Mouse (Mus musculus): ENCODE data around the gene Trpm7.

DNA sequence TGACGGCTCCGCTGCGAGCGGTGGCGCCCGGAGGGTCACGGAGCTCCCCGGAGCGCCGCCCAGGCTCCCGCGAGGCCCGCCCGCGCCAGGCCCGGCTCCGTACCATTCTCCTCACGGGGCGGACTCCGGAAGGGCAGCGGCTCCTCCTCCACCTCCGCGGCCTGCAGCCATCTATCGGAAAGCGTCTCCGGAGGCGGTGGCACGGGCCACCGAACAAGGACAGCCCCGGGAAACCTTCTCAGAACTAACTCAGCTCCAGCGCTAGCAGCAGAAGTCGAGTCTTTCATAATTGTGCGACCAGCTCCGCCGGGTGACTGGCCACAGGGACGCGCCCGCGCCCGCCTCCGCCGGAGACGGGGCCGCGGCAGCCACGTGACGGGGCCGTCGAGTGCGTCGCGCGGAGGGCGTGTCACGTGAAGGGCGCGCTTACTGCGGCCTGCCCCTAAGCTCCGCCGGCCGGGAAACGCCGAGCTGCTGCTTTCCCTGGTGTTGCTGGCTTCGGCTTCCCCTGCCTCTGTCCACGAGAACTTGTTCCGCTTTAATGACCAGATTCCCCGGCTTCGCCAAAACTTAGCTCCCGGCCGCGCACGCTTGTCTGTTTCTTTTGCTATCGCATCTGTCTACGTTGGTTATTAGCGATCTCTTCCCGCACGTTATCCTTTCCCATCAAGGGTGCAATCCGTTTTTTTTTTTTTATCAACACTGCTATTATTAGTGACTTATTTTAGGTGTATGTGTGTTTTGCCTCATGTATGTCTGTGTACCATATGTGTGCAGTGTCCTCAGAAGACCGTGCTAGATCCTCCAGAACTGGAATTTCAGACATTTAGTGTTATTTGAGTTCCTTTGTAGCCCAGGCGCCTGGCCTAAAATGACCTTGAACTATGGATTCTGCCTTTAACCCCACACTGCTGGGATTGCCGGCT lies at the start of gene Trpm7:
- peak; percentile 93 for TF ChIP-seq POLR2A (IDR thresholded peaks at IDR 0.05; ENCODE audit: control insufficient read depth, extremely low read depth, insufficient read depth, low read length, poor library complexity)
- peak; percentile 61; the same call in 1 of the 2 replicates for TF ChIP-seq CTCF (IDR thresholded peaks at IDR 0.05; ENCODE audit: borderline replicate concordance, control insufficient read depth, extremely low read depth, insufficient read depth, low read length, poor library complexity)

Data from thymus, adult 2 months (tissue).